Mouse (Mus musculus) midbrain, postnatal 0 days (tissue): ENCODE data around the gene Synpo2. TPM values are rescaled to one million over a fixed set of nuclear protein-coding genes. Genes with fewer than 3 reads are reported as not detected.

Experiments used
- ATAC-seq: fragments of 200-750 bp; cut with Nextera tagmentation; 2 replicates; pipeline ENCODE4 v1.8.0; 2017; ENCODE audit warnings: moderate number of reproducible peaks, mild to moderate bottlenecking, moderate TSS enrichment, moderate library complexity; ENCODE audit not compliant: low FRiP score
- DNase-seq: peaks from one replicate; pipeline ENCODE4 v3.0.0-alpha.2; 2015; ENCODE audit warnings: low spot score
- H3K27ac ChIP-seq: fragments of 300-500 bp; sonication (generic); 2 replicates; pipeline ENCODE4 v1.5.1; 2014; ENCODE audit warnings: low read depth, mild to moderate bottlenecking, low read length, mixed read lengths
- H3K27me3 ChIP-seq: fragments of 300-500 bp; sonication (generic); 2 replicates; pipeline ENCODE4 v1.6.1; 2014; ENCODE audit warnings: low read length, control low read depth, mixed read lengths; ENCODE audit not compliant: insufficient read depth
- H3K36me3 ChIP-seq: fragments of 300-500 bp; sonication (generic); 2 replicates; pipeline ENCODE4 v1.6.1; 2014; ENCODE audit warnings: low read length, control low read depth, mixed read lengths; ENCODE audit not compliant: insufficient read depth
- H3K4me1 ChIP-seq: fragments of 300-500 bp; sonication (generic); 2 replicates; pipeline ENCODE4 v1.6.1; 2014; ENCODE audit warnings: mild to moderate bottlenecking, control low read depth, antibody characterized with exemption, low read length, mixed read lengths; ENCODE audit not compliant: insufficient read depth
- H3K4me2 ChIP-seq: fragments of 300-500 bp; sonication (generic); 2 replicates; pipeline ENCODE4 v1.6.1; 2014; ENCODE audit warnings: low read depth, mild to moderate bottlenecking, low read length, mixed read lengths; ENCODE audit not compliant: poor library complexity, severe bottlenecking
- H3K4me3 ChIP-seq: fragments of 300-500 bp; sonication (generic); 2 replicates; pipeline ENCODE4 v1.5.1; 2014; ENCODE audit warnings: low read depth, mild to moderate bottlenecking, low read length, moderate library complexity
- H3K9ac ChIP-seq: fragments of 300-500 bp; sonication (generic); replicated peaks from 2 replicates; pipeline ENCODE4 v1.6.1; 2014; ENCODE audit warnings: mild to moderate bottlenecking, low read length, moderate library complexity, mixed read lengths; ENCODE audit not compliant: poor library complexity, severe bottlenecking
- H3K9me3 ChIP-seq: fragments of 300-500 bp; sonication (generic); 2 replicates; pipeline ENCODE4 v1.6.1; 2016; ENCODE audit warnings: low read length, control low read depth
- CTCF ChIP-seq: IDR thresholded peaks from 2 replicates; pipeline ENCODE4 v1.5.1; 2016; ENCODE audit warnings: antibody characterized with exemption, mild to moderate bottlenecking
- WGBS: fragments of 180-500 bp; shearing (Covaris S2); extraction: QIAGEN DNeasy Blood & Tissue Kit; methylation state at CpG from one replicate; pipeline ENCODE4 v1.1.7; 2014; 5-methylcytosine and 5-hydroxymethylcytosine counted together
- polyA plus RNA-seq: library from polyadenylated mRNA; unstranded; fragments of >200 nt; fragmentation: Nextera tagmentation; extraction: Ambion mirVana; gene quantifications from 2 replicates; pipeline ENCODE4 v1.2.1, GENCODE M21; 2015
- total RNA-seq: library from RNA; depleted of rRNA; stranded (reverse); fragments of >200 nt; gene quantifications from 2 replicates; pipeline ENCODE4 v1.2.3, GENCODE M21; 2014

Gene Synpo2
- total and polyA plus RNA-seq, 2 experiments from 2014 or later: 1.8 to 2.9 TPM

- ATAC-seq (peak; percentile 63; the same call in 1 of the 2 replicates), DNase-seq (peak; percentile 66)
- no peaks in the 10 kb centered on the region for H3K36me3 ChIP-seq
- H3K4me3 ChIP-seq: no peak overlapping the region
- no peaks in the 10 kb centered on the region for H3K9me3 ChIP-seq
- WGBS: 12% methylated on average over 4 of the region's 4 CpGs
- H3K4me1 ChIP-seq: no peaks in the 10 kb centered on the region
- H3K27me3 ChIP-seq: no peaks in the 10 kb centered on the region
- peak; percentile 93 for TF ChIP-seq CTCF
- H3K4me2 ChIP-seq: no peak overlapping the region
- no peak overlapping the region for H3K27ac ChIP-seq
- no peak overlapping the region for H3K9ac ChIP-seq
Measured at GRCm38 (mm10) chr3:123160792-123161191, 75.2 kb downstream of the Synpo2 start.

GRCm38 (mm10) chr3:123159139-123159824 is 76.7 kb downstream of the Synpo2 start:
- peak; percentile 83 for DNase-seq
- H3K27ac ChIP-seq: no peak overlapping the region
- no peak overlapping the region for H3K4me3 ChIP-seq
- WGBS: 33% methylated on average over 9 of the region's 9 CpGs
- ATAC-seq: 0 out of 2 replicates have a peak, but pooled peaks have one; percentile 47
- TF ChIP-seq CTCF: peak; percentile 91
- H3K4me2 ChIP-seq: no peak overlapping the region
- H3K36me3 ChIP-seq: no peaks in the 10 kb centered on the region
- H3K9ac ChIP-seq: no peak overlapping the region
- no peaks in the 10 kb centered on the region for H3K27me3 ChIP-seq
- H3K4me1 ChIP-seq: no peaks in the 10 kb centered on the region
- H3K9me3 ChIP-seq: no peaks in the 10 kb centered on the region

GRCm38 (mm10) chr3:123158579-123158978 is 77.4 kb downstream of the Synpo2 start:
- H3K4me1 ChIP-seq: no peaks in the 10 kb centered on the region
- no peaks in the 10 kb centered on the region for H3K9me3 ChIP-seq
- no peak for DNase-seq
- no peak for ATAC-seq
- no peak overlapping the region for H3K9ac ChIP-seq
- H3K27me3 ChIP-seq: no peaks in the 10 kb centered on the region
- H3K4me3 ChIP-seq: no peak overlapping the region
- no peak overlapping the region for H3K4me2 ChIP-seq
- H3K27ac ChIP-seq: no peak overlapping the region
- H3K36me3 ChIP-seq: no peaks in the 10 kb centered on the region
- TF ChIP-seq CTCF: peak; percentile 58; the same call in 1 of the 2 replicates
- WGBS: 41% methylated on average over 6 of the region's 6 CpGs

GRCm38 (mm10) chr3:123153337-123153736 is 82.6 kb downstream of the Synpo2 start:
- Histone ChIP-seq H3K9ac (no peak overlapping the region), H3K4me3 (no peak overlapping the region), H3K4me2 (no peak overlapping the region), H3K9me3 (no peaks in the 10 kb centered on the region), H3K4me1 (no peaks in the 10 kb centered on the region), H3K27me3 (no peaks in the 10 kb centered on the region), H3K27ac (no peak overlapping the region), H3K36me3 (no peaks in the 10 kb centered on the region)
- DNase-seq (no peak), ATAC-seq (no peak)
- 81% methylated on average over 8 of the region's 8 CpGs for WGBS
- TF ChIP-seq CTCF: no peak

- no peak overlapping the region for H3K27ac ChIP-seq
- ATAC-seq (no peak), DNase-seq (no peak)
- no peak overlapping the region for H3K4me3 ChIP-seq
- no peaks in the 10 kb centered on the region for H3K36me3 ChIP-seq
- no peaks in the 10 kb centered on the region for H3K27me3 ChIP-seq
- H3K4me2 ChIP-seq: no peak overlapping the region
- 88% methylated on average over 5 of the region's 5 CpGs for WGBS
- no peaks in the 10 kb centered on the region for H3K4me1 ChIP-seq
- no peak overlapping the region for H3K9ac ChIP-seq
- H3K9me3 ChIP-seq: no peaks in the 10 kb centered on the region
- no peak for TF ChIP-seq CTCF
Measured at GRCm38 (mm10) chr3:123152911-123153310, 83.0 kb downstream of the Synpo2 start.

- DNase-seq: no peak
- H3K9me3 ChIP-seq: no peaks in the 10 kb centered on the region
- no peaks in the 10 kb centered on the region for H3K27me3 ChIP-seq
- no peak overlapping the region for H3K9ac ChIP-seq
- TF ChIP-seq CTCF: no peak
- H3K4me1 ChIP-seq: no peaks in the 10 kb centered on the region
- no peak for ATAC-seq
- H3K36me3 ChIP-seq: no peaks in the 10 kb centered on the region
- H3K4me3 ChIP-seq: no peak overlapping the region
- 80% methylated on average over 8 of the region's 8 CpGs for WGBS
- no peak overlapping the region for H3K27ac ChIP-seq
- H3K4me2 ChIP-seq: no peak overlapping the region
Measured at GRCm38 (mm10) chr3:123150523-123151135, 85.3 kb downstream of the Synpo2 start.
